Mouse (Mus musculus) heart, postnatal 0 days (tissue): Measurements from ENCODE around the gene Rarg.

ENCODE experiments used
- CTCF ChIP-seq: IDR thresholded peaks from 2 replicates; pipeline ENCODE4 v1.5.1; 2016; ENCODE audit warnings: antibody characterized with exemption, control low read depth, low read depth
- EP300 ChIP-seq: IDR thresholded peaks from 2 replicates; pipeline ENCODE4 v1.6.1; 2016; ENCODE audit warnings: antibody characterized with exemption, low read depth

GRCm38 (mm10) chr15:102243229-102244190 is 13.8 kb downstream of the Rarg start:
- TF ChIP-seq EP300 (no peak), CTCF (no peak)
